Mouse (Mus musculus) hindbrain, embryonic 12.5 days (tissue): Measurements from ENCODE around the gene Ankrd2. TPM values are rescaled to one million over a fixed set of nuclear protein-coding genes. Genes with fewer than 3 reads are reported as not detected.

ENCODE experiments used
- ATAC-seq: fragments of 200-750 bp; cut with Nextera tagmentation; 2 replicates; pipeline ENCODE4 v1.8.0; 2017; ENCODE audit warnings: moderate TSS enrichment; ENCODE audit not compliant: low FRiP score
- H3K27ac ChIP-seq: fragments of 300-500 bp; sonication (generic); 2 replicates; pipeline ENCODE4 v1.5.1; 2016; ENCODE audit warnings: mild to moderate bottlenecking
- H3K27me3 ChIP-seq: fragments of 300-500 bp; sonication (generic); 2 replicates; pipeline ENCODE4 v1.6.1; 2016; ENCODE audit warnings: mild to moderate bottlenecking
- H3K36me3 ChIP-seq: fragments of 300-500 bp; sonication (generic); 2 replicates; pipeline ENCODE4 v1.6.1; 2016; ENCODE audit warnings: mild to moderate bottlenecking
- H3K4me1 ChIP-seq: fragments of 300-500 bp; sonication (generic); 2 replicates; pipeline ENCODE4 v1.6.1; 2016
- H3K4me2 ChIP-seq: fragments of 300-500 bp; sonication (generic); replicated peaks from 2 replicates; pipeline ENCODE4 v1.6.1; 2016; ENCODE audit warnings: mild to moderate bottlenecking
- H3K4me3 ChIP-seq: fragments of 300-500 bp; sonication (generic); 2 replicates; pipeline ENCODE4 v1.5.1; 2016; ENCODE audit warnings: mild to moderate bottlenecking
- H3K9ac ChIP-seq: fragments of 300-500 bp; sonication (generic); 2 replicates; pipeline ENCODE4 v1.6.1; 2016; ENCODE audit warnings: mild to moderate bottlenecking, moderate library complexity
- H3K9me3 ChIP-seq: fragments of 300-500 bp; sonication (generic); replicated peaks from 2 replicates; pipeline ENCODE4 v1.6.1; 2016; ENCODE audit warnings: mild to moderate bottlenecking
- WGBS: fragments of 180-500 bp; shearing (Covaris S2); methylation state at CpG from one replicate; pipeline ENCODE4 v1.1.7; 2016; 5-methylcytosine and 5-hydroxymethylcytosine counted together
- polyA plus RNA-seq: library from polyadenylated mRNA; unstranded; fragments of >200 nt; fragmentation: Nextera tagmentation; extraction: Ambion mirVana; gene quantifications from 2 replicates; pipeline ENCODE4 v1.2.1, GENCODE M21; 2016

Ankrd2 gene
- polyA plus RNA-seq, 1 experiment from 2014 or later, result not detected

DNA sequence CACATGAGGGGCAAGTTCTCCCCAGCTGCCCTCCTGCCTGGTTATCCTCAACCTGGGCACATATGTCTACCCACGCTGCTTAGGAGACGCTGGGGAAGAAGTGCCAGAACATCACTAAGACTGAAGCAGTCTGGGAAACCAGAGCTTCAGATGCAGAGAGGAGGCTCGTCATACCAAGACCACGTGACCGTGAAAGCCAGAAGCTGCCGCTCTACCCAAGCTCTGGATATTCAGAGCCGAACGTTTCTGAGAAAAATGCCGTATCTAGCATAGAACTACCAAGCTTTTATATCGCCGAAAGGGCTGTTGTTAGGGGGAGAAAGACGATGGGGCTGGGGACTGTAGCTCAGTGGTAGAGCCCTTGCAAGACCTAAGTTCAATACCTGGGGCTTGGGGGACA is 2.5 kb downstream of the Ankrd2 start:
- no peak overlapping the region for H3K9ac ChIP-seq
- H3K9me3 ChIP-seq, result no peaks in the 10 kb centered on the region
- no peak overlapping the region for H3K4me2 ChIP-seq
- WGBS, result 91% methylated on average over 12 of the region's 12 CpGs
- no peak for ATAC-seq
- H3K27me3 ChIP-seq, result peaks cover 14% of the 10 kb centered on the region; the same call in 1 of the 2 replicates
- H3K4me3 ChIP-seq, result no peak overlapping the region
- H3K27ac ChIP-seq, result no peak overlapping the region
- H3K36me3 ChIP-seq, result peaks cover 6% of the 10 kb centered on the region; the same call in 1 of the 2 replicates
- H3K4me1 ChIP-seq, result peaks cover 13% of the 10 kb centered on the region

- H3K4me1 ChIP-seq, result no peaks in the 10 kb centered on the region
- H3K9ac ChIP-seq, result no peak overlapping the region
- H3K9me3 ChIP-seq, result no peaks in the 10 kb centered on the region
- WGBS, result 95% methylated on average over 6 of the region's 6 CpGs
- H3K27ac ChIP-seq, result no peak overlapping the region
- no peaks in the 10 kb centered on the region for H3K36me3 ChIP-seq
- no peak overlapping the region for H3K4me3 ChIP-seq
- no peak for ATAC-seq
- H3K27me3 ChIP-seq, result peaks cover 11% of the 10 kb centered on the region; the same call in 1 of the 2 replicates
- no peak overlapping the region for H3K4me2 ChIP-seq
Measured at GRCm38 (mm10) chr19:42043988-42044387, 8.2 kb downstream of the Ankrd2 start.

- 0 out of 2 replicates have a peak, but pooled peaks cover 3% of the 10 kb centered on the region for H3K27me3 ChIP-seq
- ATAC-seq, result peak; percentile 63; the same call in 1 of the 2 replicates
- no peaks in the 10 kb centered on the region for H3K4me1 ChIP-seq
- no peaks in the 10 kb centered on the region for H3K9me3 ChIP-seq
- peak within 1 kb of the TSS; percentile 10; the same call in 1 of the 2 replicates for H3K4me3 ChIP-seq
- WGBS, result 24% methylated on average over 23 of the region's 23 CpGs
- no peaks in the 10 kb centered on the region for H3K36me3 ChIP-seq
- peak within 1 kb of the TSS; percentile 43 for H3K4me2 ChIP-seq
- no peak within 1 kb of the TSS for H3K9ac ChIP-seq
- no peak within 1 kb of the TSS for H3K27ac ChIP-seq
Measured at GRCm38 (mm10) chr19:42045269-42046102, 9.7 kb downstream of the Ankrd2 start, which contains the start of gene Hoga1. Hoga1 (plus strand) TSS chr19:42045610.

GRCm38 (mm10) chr19:42050251-42050650 is 14.5 kb downstream of the Ankrd2 start:
- Histone ChIP-seq H3K4me2 (no peak overlapping the region), H3K27ac (no peak overlapping the region), H3K4me1 (no peaks in the 10 kb centered on the region), H3K9me3 (no peaks in the 10 kb centered on the region), H3K9ac (no peak overlapping the region), H3K4me3 (no peak overlapping the region), H3K36me3 (no peaks in the 10 kb centered on the region), H3K27me3 (no peaks in the 10 kb centered on the region)
- WGBS, result 81% methylated on average over 1 of the region's 1 CpGs
- ATAC-seq, result no peak

DNA sequence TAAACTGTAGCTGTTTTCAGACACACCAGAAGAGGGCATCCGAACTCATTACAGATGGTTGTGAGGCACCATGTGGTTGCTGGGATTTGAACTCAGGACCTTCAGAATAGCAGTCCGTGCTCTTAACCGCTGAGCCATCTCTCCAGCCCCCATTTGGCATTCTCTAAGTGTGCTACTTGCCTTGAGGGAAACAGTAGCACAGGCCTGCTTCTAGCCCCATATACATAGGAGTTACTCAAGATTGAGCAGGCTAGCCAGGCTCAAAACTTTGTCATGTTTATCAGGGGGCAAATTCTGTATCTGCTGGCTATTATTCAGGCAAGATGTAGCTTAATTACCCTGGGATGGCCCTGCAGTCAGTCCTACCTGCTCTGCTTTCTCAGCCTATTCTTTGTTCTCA is 15.6 kb downstream of the Ankrd2 start:
- 91% methylated on average over 3 of the region's 3 CpGs for WGBS
- H3K36me3 ChIP-seq, result no peaks in the 10 kb centered on the region
- no peaks in the 10 kb centered on the region for H3K27me3 ChIP-seq
- no peaks in the 10 kb centered on the region for H3K9me3 ChIP-seq
- ATAC-seq, result no peak
- no peak overlapping the region for H3K27ac ChIP-seq
- no peak overlapping the region for H3K4me2 ChIP-seq
- no peaks in the 10 kb centered on the region for H3K4me1 ChIP-seq
- no peak overlapping the region for H3K9ac ChIP-seq
- no peak overlapping the region for H3K4me3 ChIP-seq

- Histone ChIP-seq H3K4me3 (no peak within 1 kb of the TSS), H3K36me3 (no peaks in the 10 kb centered on the region), H3K4me2 (no peak within 1 kb of the TSS), H3K9ac (no peak within 1 kb of the TSS), H3K27me3 (no peaks in the 10 kb centered on the region), H3K9me3 (no peaks in the 10 kb centered on the region), H3K4me1 (no peaks in the 10 kb centered on the region), H3K27ac (no peak within 1 kb of the TSS)
- 75% methylated on average over 4 of the region's 4 CpGs for WGBS
- ATAC-seq, result no peak
Measured at GRCm38 (mm10) chr19:42051948-42052347, 16.1 kb downstream of the Ankrd2 start, which contains the start of gene 4933411K16Rik. 4933411K16Rik (plus strand) TSS chr19:42052248.

DNA sequence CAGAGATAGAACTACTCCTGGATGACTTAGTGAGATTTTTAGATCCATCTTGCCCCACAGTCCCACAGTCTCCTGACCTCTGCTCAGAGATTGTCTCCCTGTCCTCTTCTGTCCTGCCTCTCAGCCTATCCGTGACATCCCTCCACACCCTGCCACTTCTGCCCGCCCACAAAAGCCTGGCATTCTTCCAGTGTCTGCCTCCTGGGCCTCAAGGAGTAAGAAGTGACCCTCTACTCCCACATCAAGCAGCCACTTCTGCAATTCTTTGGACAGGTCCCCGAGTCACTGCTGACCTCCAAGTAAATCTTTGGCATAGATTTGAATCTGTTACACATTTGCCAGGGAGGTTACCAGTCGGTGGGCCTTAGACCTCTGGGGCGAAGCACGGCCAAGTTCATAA is 18.5 kb downstream of the Ankrd2 start:
- ATAC-seq, result no peak
- H3K4me1 ChIP-seq, result no peaks in the 10 kb centered on the region
- no peak overlapping the region for H3K4me2 ChIP-seq
- H3K9ac ChIP-seq, result no peak overlapping the region
- no peaks in the 10 kb centered on the region for H3K27me3 ChIP-seq
- no peak overlapping the region for H3K27ac ChIP-seq
- no peaks in the 10 kb centered on the region for H3K36me3 ChIP-seq
- 82% methylated on average over 6 of the region's 6 CpGs for WGBS
- no peaks in the 10 kb centered on the region for H3K9me3 ChIP-seq
- H3K4me3 ChIP-seq, result no peak overlapping the region

DNA sequence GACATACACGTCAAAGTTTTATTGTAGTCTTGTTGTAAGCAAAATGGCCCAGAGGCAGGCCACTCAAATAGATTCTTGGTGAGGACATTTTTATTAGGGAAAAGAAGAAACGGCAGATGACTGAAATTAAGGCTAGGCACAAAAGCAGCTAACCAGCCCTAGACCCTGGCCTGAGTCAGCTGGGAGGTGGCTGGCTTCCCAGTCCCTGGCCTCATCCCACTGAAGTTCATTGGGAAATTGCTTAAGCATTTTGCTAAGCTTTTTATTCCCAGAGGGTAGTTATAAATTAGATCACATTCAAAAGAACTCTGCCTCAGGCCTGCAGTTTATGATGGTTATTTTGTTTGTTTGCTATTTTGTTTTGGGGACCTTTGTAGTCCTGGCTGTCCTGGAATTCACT is 20.1 kb downstream of the Ankrd2 start:
- Histone ChIP-seq H3K9me3 (no peaks in the 10 kb centered on the region), H3K9ac (no peak overlapping the region), H3K27me3 (no peaks in the 10 kb centered on the region), H3K27ac (no peak overlapping the region), H3K36me3 (no peaks in the 10 kb centered on the region), H3K4me3 (no peak overlapping the region), H3K4me2 (no peak overlapping the region), H3K4me1 (no peaks in the 10 kb centered on the region)
- no peak for ATAC-seq
- 87% methylated on average over 2 of the region's 2 CpGs for WGBS

- no peak overlapping the region for H3K4me2 ChIP-seq
- no peaks in the 10 kb centered on the region for H3K9me3 ChIP-seq
- H3K27ac ChIP-seq, result no peak overlapping the region
- no peaks in the 10 kb centered on the region for H3K4me1 ChIP-seq
- no peaks in the 10 kb centered on the region for H3K27me3 ChIP-seq
- no peak for ATAC-seq
- H3K4me3 ChIP-seq, result no peak overlapping the region
- WGBS, result 89% methylated on average over 6 of the region's 6 CpGs
- no peak overlapping the region for H3K9ac ChIP-seq
- H3K36me3 ChIP-seq, result no peaks in the 10 kb centered on the region
Measured at GRCm38 (mm10) chr19:42056719-42057409, 21.1 kb downstream of the Ankrd2 start.

GRCm38 (mm10) chr19:42058426-42058825 is 22.6 kb downstream of the Ankrd2 start:
- no peak overlapping the region for H3K27ac ChIP-seq

DNA sequence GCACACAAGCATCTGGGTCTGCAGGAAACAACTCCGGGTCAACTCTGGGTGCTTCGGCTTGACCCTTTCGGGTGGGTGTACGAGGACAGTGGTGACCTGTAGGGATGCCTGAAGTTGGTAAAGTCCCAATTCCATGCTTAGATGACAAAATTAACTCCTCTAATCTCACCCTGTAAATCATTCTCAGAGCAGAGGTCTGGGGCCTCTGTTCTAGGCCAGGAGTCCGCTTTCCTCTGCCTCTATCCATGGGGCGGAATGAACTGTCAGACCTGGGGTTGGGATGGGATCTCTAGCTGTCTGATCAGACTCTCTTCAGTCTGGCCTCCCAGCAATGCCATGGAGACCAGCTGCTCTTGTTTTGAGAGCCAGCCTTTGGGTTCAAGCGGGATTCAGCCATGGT is 25.6 kb downstream of the Ankrd2 start:
- no peaks in the 10 kb centered on the region for H3K36me3 ChIP-seq
- ATAC-seq, result no peak
- no peaks in the 10 kb centered on the region for H3K27me3 ChIP-seq
- 95% methylated on average over 7 of the region's 7 CpGs for WGBS
- no peaks in the 10 kb centered on the region for H3K9me3 ChIP-seq
- H3K4me2 ChIP-seq, result no peak overlapping the region
- no peaks in the 10 kb centered on the region for H3K4me1 ChIP-seq
- H3K27ac ChIP-seq, result no peak overlapping the region
- H3K9ac ChIP-seq, result no peak overlapping the region
- no peak overlapping the region for H3K4me3 ChIP-seq

More at GRCm38 (mm10) chr19:42058426-42058825, 22.6 kb downstream of the Ankrd2 start:
- no peak for ATAC-seq
- Histone ChIP-seq H3K4me3 (no peak overlapping the region), H3K4me2 (no peak overlapping the region), H3K9me3 (no peaks in the 10 kb centered on the region), H3K36me3 (no peaks in the 10 kb centered on the region), H3K9ac (no peak overlapping the region), H3K4me1 (no peaks in the 10 kb centered on the region), H3K27me3 (no peaks in the 10 kb centered on the region)
- 70% methylated on average over 7 of the region's 7 CpGs for WGBS

GRCm38 (mm10) chr19:42068441-42069240 is 32.8 kb downstream of the Ankrd2 start:
- 81% methylated on average over 11 of the region's 11 CpGs for WGBS
- no peak for ATAC-seq
- no peaks in the 10 kb centered on the region; the same call in 1 of the 2 replicates for H3K36me3 ChIP-seq
- H3K4me1 ChIP-seq, result no peaks in the 10 kb centered on the region
- no peaks in the 10 kb centered on the region for H3K9me3 ChIP-seq
- H3K27ac ChIP-seq, result no peak overlapping the region
- no peaks in the 10 kb centered on the region for H3K27me3 ChIP-seq
- H3K4me2 ChIP-seq, result no peak overlapping the region
- no peak overlapping the region for H3K4me3 ChIP-seq
- no peak overlapping the region for H3K9ac ChIP-seq
